Mouse (Mus musculus) monocyte, adult 59 days (primary cell): Measurements from ENCODE around the gene Qsox2. TPM values are rescaled to one million over a fixed set of nuclear protein-coding genes. Genes with fewer than 3 reads are reported as not detected.

Source experiments
- total RNA-seq, 2 experiments: library from RNA; stranded (reverse); gene quantifications; one replicate each; pipeline ENCODE4 v1.2.4; 2023

Qsox2 gene
- 1 to 10 TPM; 6.0 to 6.1 TPM for total RNA-seq

GRCm38 (mm10) chr2:26237290-26237782, at the start of gene Qsox2:
Gene Qsox2 (minus strand): TSS chr2:26237525.

GRCm38 (mm10) chr2:26208126-26208789, 29.1 kb downstream of the Qsox2 start, which contains the start of gene Lhx3:
Gene Lhx3 (minus strand): TSS chr2:26208289.

Other genes with a start within 250 kb of the Qsox2 start
- 10 to 100 TPM; 18.8 to 23.9 TPM for gene Ubac1, start 215.8 kb downstream of the Qsox2 start, total RNA-seq
- gene Nacc2, start 114.3 kb downstream of the Qsox2 start, total RNA-seq: 10 to 100 TPM; 10.9 to 16.1 TPM
- gene Lhx3, start 29.2 kb downstream of the Qsox2 start, total RNA-seq: not detected
- gene Ccdc187, start 57.0 kb upstream of the Qsox2 start, total RNA-seq: under 1 TPM in 1 of 2 experiments, not detected in 1; 0.06 TPM
- gene Gpsm1, start 78.0 kb upstream of the Qsox2 start, total RNA-seq: 10 to 100 TPM in 1 of 2 experiments, 1 to 10 TPM in 1; 7.6 to 12.1 TPM
- gene Dnlz, start 114.6 kb upstream of the Qsox2 start, total RNA-seq: 1 to 10 TPM; 6.3 to 6.9 TPM
- gene Card9, start 123.4 kb upstream of the Qsox2 start, total RNA-seq: 100 to 1,000 TPM; 185 to 190 TPM
- gene Snapc4, start 143.1 kb upstream of the Qsox2 start, total RNA-seq: 10 to 100 TPM; 48.9 to 49.5 TPM
- gene Entr1, start 151.8 kb upstream of the Qsox2 start, total RNA-seq: 100 to 1,000 TPM; 105 to 117 TPM
- gene Pmpca, start 151.8 kb upstream of the Qsox2 start, total RNA-seq: 10 to 100 TPM; 53.7 to 56.5 TPM
- 10 to 100 TPM; 18.8 to 23.6 TPM for gene Inpp5e, start 171.7 kb upstream of the Qsox2 start, total RNA-seq
- 10 to 100 TPM; 61.9 to 62.1 TPM for gene Sec16a, start 207.7 kb upstream of the Qsox2 start, total RNA-seq